ENCODE assay signal across 8 mouse cellular contexts in the genomic region with DNA sequence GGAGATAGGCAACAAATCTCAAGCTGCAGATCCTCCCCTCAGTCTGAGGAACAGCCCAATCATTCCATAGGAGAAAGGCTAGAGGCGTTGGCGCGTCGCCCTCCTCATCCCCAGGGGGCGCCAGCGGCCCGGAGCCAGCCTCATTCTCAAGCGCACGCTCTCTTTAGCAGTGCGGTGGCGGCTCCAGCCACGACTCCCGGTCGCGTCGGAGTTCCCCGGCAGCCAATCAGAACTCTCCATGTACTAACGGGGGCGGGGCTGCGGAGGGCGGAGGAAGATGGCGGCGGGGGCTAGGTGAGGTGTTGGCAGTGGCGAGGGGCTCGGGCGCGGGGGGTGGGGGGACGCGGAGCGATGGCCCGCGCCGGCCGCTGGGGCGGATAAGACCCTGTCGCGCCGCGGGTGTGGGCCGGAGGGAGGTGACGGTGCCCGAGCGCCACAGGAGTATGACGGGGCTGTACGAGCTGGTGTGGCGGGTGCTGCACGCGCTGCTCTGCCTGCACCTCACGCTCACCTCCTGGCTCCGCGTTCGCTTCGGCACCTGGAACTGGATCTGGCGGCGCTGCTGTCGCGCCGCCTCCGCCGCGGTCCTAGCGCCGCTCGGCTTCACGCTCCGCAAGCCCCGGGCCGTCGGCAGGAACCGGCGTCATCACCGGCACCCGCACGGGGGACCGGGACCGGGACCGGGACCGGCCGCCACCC. TPM values are rescaled to one million over a fixed set of nuclear protein-coding genes. Genes with fewer than 3 reads are reported as not detected.
DNase-seq lines count a peak whose midpoint lies in the region; ATAC-seq lines count a peak whose summit lies in the region.

A gene (plus strand): TSS at position 249 of the 699 bp plus-strand sequence.

- peak; percentile 98 for DNase-seq in CD4-positive helper T cell, adult 2 months (ENCODE audit: low read depth, low spot score)
- DNase-seq in brain, embryonic 18.5 days (ENCODE audit: low read depth, low spot score), result peak; percentile 97
- peak; percentile 98 for DNase-seq in kidney, postnatal 10 days
- DNase-seq in natural killer cell, adult 2 months (ENCODE audit: low spot score in 2 of 2), result peak; percentile 92 to 95

- under 1% methylated on average over 77 of the region's 79 CpGs for WGBS in heart, embryonic 13.5 days
- WGBS in liver, embryonic 12.5 days (ENCODE audit: insufficient replicate concordance), result under 1% methylated on average over 76 of the region's 79 CpGs
- WGBS in stomach, embryonic 15.5 days, result under 1% methylated on average over 76 of the region's 79 CpGs

- H3K27me3 ChIP-seq in heart, embryonic 13.5 days (replicated peaks), result no peaks in the 10 kb centered on the region
- H3K27me3 ChIP-seq in liver, embryonic 12.5 days (replicated peaks), result no peaks in the 10 kb centered on the region
- no peaks in the 10 kb centered on the region for H3K27me3 ChIP-seq in stomach, embryonic 15.5 days (replicated peaks)

- H3K4me3 ChIP-seq in heart, embryonic 13.5 days, result peak within 1 kb of the TSS; percentile 100
- H3K4me3 ChIP-seq in liver, embryonic 12.5 days, result peak within 1 kb of the TSS; percentile 96
- peak within 1 kb of the TSS; percentile 89 for H3K4me3 ChIP-seq in stomach, embryonic 15.5 days (replicated peaks)

- no peaks in the 10 kb centered on the region for H3K9me3 ChIP-seq in heart, embryonic 13.5 days
- H3K9me3 ChIP-seq in liver, embryonic 12.5 days (replicated peaks), result no peaks in the 10 kb centered on the region
- H3K9me3 ChIP-seq in stomach, embryonic 15.5 days, result no peaks in the 10 kb centered on the region

- peak within 1 kb of the TSS; percentile 94 for H3K27ac ChIP-seq in heart, embryonic 13.5 days (replicated peaks)
- H3K27ac ChIP-seq in liver, embryonic 12.5 days, result peak within 1 kb of the TSS; percentile 84
- H3K27ac ChIP-seq in stomach, embryonic 15.5 days, result peak within 1 kb of the TSS; percentile 95

- H3K4me2 ChIP-seq in heart, embryonic 13.5 days, result peak within 1 kb of the TSS; percentile 86
- peak within 1 kb of the TSS; percentile 89 for H3K4me2 ChIP-seq in liver, embryonic 12.5 days
- peak within 1 kb of the TSS; percentile 63 for H3K4me2 ChIP-seq in stomach, embryonic 15.5 days

- H3K36me3 ChIP-seq in heart, embryonic 13.5 days, result no peaks in the 10 kb centered on the region; the same call in 1 of the 2 replicates
- H3K36me3 ChIP-seq in liver, embryonic 12.5 days, result no peaks in the 10 kb centered on the region
- peaks cover 7% of the 10 kb centered on the region; the same call in 1 of the 2 replicates for H3K36me3 ChIP-seq in stomach, embryonic 15.5 days

- peak; percentile 99 for ATAC-seq in erythroid progenitor cell, adult 5-6 weeks (replicated peaks; ENCODE audit: low FRiP score, poor library complexity, severe bottlenecking)
- ATAC-seq in heart, embryonic 13.5 days (ENCODE audit: extremely low read depth, insufficient number of reproducible peaks, low FRiP score, low TSS enrichment), result peak; percentile 100
- ATAC-seq in liver, embryonic 12.5 days, result peak; percentile 97
- ATAC-seq in stomach, embryonic 15.5 days (ENCODE audit: insufficient read depth, low FRiP score, low read depth), result peak; percentile 98

- H3K4me1 ChIP-seq in heart, embryonic 13.5 days, result peaks cover 46% of the 10 kb centered on the region
- H3K4me1 ChIP-seq in liver, embryonic 12.5 days, result peaks cover 44% of the 10 kb centered on the region
- H3K4me1 ChIP-seq in stomach, embryonic 15.5 days, result peaks cover 14% of the 10 kb centered on the region

- H3K9ac ChIP-seq in heart, embryonic 13.5 days, result peak within 1 kb of the TSS; percentile 97
- peak within 1 kb of the TSS; percentile 95 for H3K9ac ChIP-seq in liver, embryonic 12.5 days
- peak within 1 kb of the TSS; percentile 87 for H3K9ac ChIP-seq in stomach, embryonic 15.5 days

RNA-seq across cellular contexts. Expression of the gene that starts here (rescaled TPM):
- 9.4 and 10.1 TPM in 2 replicates for total RNA-seq in erythroid progenitor cell, adult 5-6 weeks (2015; ENCODE audit: low replicate concordance)
- total RNA-seq in erythroid progenitor cell, adult 5-6 weeks (2017; ENCODE audit: low replicate concordance), result 4.7 and 10.8 TPM in 2 replicates
- polyA plus RNA-seq in heart, embryonic 13.5 days (2015; fragmentation: Nextera tagmentation; extraction: Ambion mirVana), result 8.1 and 8.5 TPM in 2 replicates
- 10.5 and 12.0 TPM in 2 replicates for polyA plus RNA-seq in liver, embryonic 12.5 days (2016; fragmentation: Nextera tagmentation; extraction: Ambion mirVana)
- 14.6 and 16.4 TPM in 2 replicates for polyA plus RNA-seq in stomach, embryonic 15.5 days (2015; fragmentation: Nextera tagmentation; extraction: Ambion mirVana)

Comparison
In these comparisons a context has a peak if more than half of its experiments do, and no peak if none do; other contexts are left out.
1. Peak in every context shown above with its lines: DNase-seq, ATAC-seq, H3K4me3 ChIP-seq and H3K27ac ChIP-seq.